Mouse (Mus musculus) left cerebral cortex, postnatal 10 days (tissue): ENCODE measurements at regions not wholly inside any gene's neighbourhood (a gene's known extent, or its start where the extent isn't known, plus 50 kb on each side); places are given as distances from the start of the nearest gene placed in this dataset.

Source experiments
- DNase-seq, 2 experiments: peaks; one replicate each; pipeline ENCODE4 v3.0.0; 2021 to 2022; ENCODE audit warnings: low spot score in 2 of 2, mixed read lengths in 1 of 2; ENCODE audit errors: extremely low spot score in 1 of 2
- intact Hi-C: fragments of 180-260 bp; cut with DNase I; formaldehyde crosslinking; loops from one replicate; pipeline ENCODE4 v1.15.1; 2025

GRCm38 (mm10) chr5:73854025-73854773 lies 203.0 kb downstream of the Spata18 start:
- intact Hi-C loops = loop anchor here (2.0 to 10.0 kb wide), 3 partner anchors 169 to 1299 kb away; partner anchors contain the start of gene Pdgfra
- peak; percentile 82 to 85 for DNase-seq

- intact Hi-C loops = loop anchor here (2.0 to 10.0 kb wide), 3 partner anchors 170 to 1298 kb away; partner anchors contain the start of gene Pdgfra
- peak in 1 of 2 experiments; percentile 42 for DNase-seq
These were observed 203.7 kb downstream of the Spata18 start for GRCm38 (mm10) chr5:73854774-73855371.

- intact Hi-C loops = loop anchor here (10.0 kb wide), 1 partner anchor 175 kb away; no protein-coding TSS in a partner anchor
- DNase-seq = no peak
These were observed 208.1 kb downstream of the Spata18 start for GRCm38 (mm10) chr5:73859320-73859719.

DNA sequence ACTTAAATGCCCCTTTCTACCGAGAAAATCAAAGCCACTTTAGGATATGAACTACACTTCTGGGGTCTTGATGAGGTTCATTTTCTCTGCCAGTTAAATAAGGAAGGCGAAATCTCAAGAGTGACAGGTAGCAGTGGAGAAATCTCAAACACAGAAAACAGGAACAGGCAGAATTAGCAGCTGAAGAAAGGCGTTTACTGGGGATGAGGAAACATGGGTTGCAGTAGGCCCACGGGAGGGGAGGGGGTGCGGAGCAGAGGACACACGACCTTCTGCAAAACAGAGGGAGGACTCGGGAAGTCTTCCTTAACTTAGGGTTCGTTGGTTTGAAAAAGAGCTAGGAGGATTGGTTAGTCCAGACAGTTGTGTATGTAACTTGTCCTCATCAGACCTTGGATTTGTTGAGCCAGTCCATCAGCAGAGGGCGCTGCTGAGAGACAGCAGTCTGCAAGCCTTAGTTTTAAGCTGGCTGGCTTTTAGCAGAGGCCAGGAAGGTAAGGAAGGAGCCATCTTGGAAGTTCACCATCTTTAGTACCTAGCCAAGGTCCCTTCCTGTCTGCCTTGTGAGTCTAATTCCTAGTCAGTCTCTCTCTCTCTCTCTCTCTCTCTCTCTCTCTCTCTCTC lies 204.0 kb downstream of the Usp46 start:
- intact Hi-C loops = no loop called here
- DNase-seq = peak; percentile 41 to 78

GRCm38 (mm10) chr5:73872641-73873421 lies 195.4 kb downstream of the Usp46 start:
- intact Hi-C loops = loop anchor here (10.0 kb wide), 1 partner anchor 202 kb away; no protein-coding TSS in a partner anchor
- DNase-seq = no peak

GRCm38 (mm10) chr5:73874770-73875169 lies 193.5 kb downstream of the Usp46 start:
- intact Hi-C loops = loop anchor here (10.0 kb wide), 1 partner anchor 200 kb away; no protein-coding TSS in a partner anchor

DNA sequence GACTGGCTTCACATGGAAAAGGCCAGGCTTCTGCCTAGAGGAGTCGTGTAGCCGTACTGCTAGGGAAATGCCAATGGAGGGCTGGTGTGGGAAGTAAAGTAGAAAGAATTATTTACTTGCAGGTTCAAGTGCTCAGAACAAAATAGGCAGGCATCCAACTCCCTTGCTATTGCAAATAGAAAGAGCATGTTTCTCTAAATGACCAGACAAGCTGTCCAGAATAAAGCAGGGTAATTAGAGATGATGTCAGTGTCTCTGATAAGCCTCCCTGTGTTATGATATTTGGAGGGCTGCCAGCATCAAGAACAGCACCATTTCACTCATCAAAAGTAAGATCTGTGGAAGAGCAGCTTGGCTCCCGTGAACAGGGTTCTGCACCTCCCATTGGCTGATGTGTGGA lies 192.4 kb downstream of the Usp46 start:
- intact Hi-C loops = loop anchor here (10.0 kb wide), 1 partner anchor 199 kb away; no protein-coding TSS in a partner anchor
- no peak for DNase-seq

More at GRCm38 (mm10) chr5:73874770-73875169, 193.5 kb downstream of the Usp46 start:
- DNase-seq = no peak

DNA sequence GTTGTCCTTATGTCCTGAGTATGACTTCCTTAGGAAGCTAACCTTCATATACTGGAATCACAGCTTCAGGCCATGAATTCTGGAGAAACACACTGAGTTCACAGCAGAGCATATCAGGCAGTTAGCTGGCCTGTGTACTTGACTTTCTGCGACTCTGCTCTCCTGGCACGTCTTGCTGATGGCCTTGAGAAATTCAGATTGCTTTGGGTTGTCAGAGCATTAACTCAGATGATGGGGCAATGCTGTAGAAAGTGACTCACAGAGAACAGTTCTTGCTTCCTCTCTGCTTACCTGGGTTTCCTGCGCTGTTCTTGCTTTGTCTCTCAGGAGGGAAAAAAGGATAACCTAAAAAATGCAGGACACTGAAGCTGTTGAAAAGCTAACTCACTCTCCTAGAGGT lies 187.3 kb downstream of the Usp46 start:
- no peak for DNase-seq

DNA sequence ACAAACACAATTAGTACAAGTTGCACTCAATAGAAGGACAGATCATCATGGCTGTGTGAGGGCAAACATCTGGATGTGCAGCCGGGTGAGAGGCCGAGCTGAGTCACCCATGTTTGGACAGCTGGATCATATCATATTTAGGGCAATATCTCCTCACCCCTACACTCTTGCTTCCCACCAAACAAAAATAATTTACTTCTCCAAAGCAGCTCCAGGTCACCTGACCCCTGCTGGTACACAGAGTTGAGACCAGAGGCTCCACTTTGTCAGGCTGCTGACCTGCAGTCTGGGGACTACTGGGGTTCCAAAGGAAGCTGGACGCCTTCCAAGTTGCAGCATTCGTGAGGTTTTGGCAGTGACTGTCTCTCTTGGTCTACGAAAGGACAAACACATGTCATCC lies 186.3 kb downstream of the Usp46 start:
- intact Hi-C loops = no loop called here
- peak in 1 of 2 experiments; percentile 72 for DNase-seq

More for the DNA sequence above, 187.3 kb downstream of the Usp46 start:
- intact Hi-C loops = no loop called here

- intact Hi-C loops = no loop called here
- DNase-seq = no peak
These were observed 183.2 kb downstream of the Usp46 start for GRCm38 (mm10) chr5:73884998-73885397.

GRCm38 (mm10) chr5:73885691-73886090 lies 182.5 kb downstream of the Usp46 start:
- intact Hi-C loops = no loop called here

GRCm38 (mm10) chr5:73887306-73887958 lies 180.8 kb downstream of the Usp46 start:
- peak in 1 of 2 experiments; percentile 26 for DNase-seq
- intact Hi-C loops = no loop called here

More at GRCm38 (mm10) chr5:73885691-73886090, 182.5 kb downstream of the Usp46 start:
- DNase-seq = no peak

- intact Hi-C loops = no loop called here
- no peak for DNase-seq
These were observed 179.8 kb downstream of the Usp46 start for GRCm38 (mm10) chr5:73888391-73888790.

DNA sequence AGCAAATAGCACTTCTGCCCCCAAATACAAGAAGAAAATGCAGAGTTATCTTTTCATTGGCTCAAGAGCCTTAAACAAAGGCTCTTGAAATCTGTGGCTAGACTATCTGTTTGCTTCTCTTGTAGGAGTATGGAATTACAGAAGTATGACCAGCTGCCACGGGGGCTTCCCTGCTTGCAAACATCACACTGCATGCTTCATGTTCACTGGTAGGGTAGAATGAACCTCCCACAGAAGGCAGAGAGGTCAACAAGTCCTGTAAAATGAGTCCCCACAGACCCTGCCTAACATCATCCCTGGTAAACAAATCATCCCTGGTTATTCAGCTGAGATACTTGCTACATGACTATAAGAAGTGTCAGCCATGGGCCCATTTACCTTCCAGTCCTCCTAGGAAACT lies 178.9 kb downstream of the Usp46 start:
- intact Hi-C loops = no loop called here
- DNase-seq = no peak

GRCm38 (mm10) chr5:73890942-73891341 lies 177.3 kb downstream of the Usp46 start:
- intact Hi-C loops = no loop called here
- no peak for DNase-seq

DNA sequence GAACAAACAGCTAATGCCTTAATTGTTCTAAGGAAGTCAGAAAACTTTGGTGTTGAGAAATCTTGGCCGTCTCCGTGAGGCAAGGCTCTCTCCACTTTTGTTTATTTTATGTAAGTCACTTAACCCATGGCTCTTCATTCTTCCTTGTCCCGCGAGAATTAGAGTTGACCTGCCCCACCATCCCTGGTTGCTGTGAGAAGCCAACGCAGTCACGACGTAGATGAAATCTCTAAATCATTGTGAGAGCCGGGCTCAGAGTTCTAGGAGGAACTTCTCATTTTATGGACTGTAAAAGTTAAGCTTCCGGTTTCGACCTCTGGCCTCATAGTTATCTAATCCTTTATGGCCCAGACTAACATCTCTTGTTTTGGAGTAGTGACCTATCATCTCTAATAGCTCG lies 176.6 kb downstream of the Usp46 start:
- intact Hi-C loops = no loop called here
- no peak for DNase-seq

DNA sequence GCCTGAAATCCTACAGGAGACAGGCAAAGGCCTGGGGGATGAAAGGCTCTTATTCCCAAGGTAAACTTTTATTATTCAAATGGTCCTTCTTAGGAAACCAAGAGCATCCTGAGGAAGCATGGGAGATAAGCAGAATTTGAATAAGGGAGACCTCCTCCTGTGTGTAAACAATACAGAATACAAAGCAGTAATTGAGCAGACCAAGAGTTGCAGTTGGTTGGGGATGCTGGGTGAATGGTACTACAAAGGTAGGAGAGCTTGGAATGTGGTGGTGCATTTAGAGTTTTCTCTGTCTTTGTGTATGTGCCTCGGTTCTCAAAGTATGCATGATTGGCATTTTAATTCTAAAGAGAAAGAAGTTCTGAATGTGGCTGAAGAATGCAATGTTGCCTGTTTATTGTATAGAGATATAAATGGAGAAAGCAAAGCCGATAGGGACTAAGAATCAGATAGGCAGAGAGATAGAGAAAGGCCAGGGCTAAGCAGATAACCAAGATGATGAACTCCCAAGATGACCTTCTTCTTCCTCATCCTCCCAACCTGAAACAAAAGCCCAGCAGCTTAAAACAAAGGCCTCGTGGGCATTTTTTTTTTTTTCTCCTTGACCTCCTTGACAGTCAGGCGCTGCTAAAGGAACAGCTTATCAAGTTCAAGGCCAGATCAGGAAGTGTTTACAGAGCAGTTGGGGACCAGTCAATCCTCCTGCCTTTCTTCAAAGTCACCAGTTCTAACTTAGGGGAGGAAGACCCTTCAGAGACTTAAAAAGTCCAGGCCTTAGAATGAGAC lies 175.6 kb downstream of the Usp46 start:
- intact Hi-C loops = no loop called here
- DNase-seq = no peak

DNA sequence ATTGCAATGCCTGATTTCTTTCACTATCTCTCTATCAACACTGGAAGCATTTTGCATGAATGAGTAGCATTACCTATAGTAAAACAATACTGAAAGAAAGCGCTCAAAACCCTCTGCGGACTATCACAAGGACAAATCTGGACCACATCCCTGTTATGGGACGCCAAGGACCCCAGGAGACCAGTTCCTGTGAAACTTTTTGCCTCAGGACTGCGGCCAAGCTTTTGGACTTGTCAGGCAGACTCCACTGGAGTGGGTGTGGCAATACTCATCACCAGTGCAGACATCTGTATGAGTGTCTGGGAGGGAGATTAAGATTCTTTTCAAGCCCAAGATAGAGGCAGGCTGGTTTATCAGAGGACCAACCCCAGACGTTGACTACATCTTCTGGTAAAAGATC lies 173.0 kb downstream of the Usp46 start:
- DNase-seq = no peak
- intact Hi-C loops = no loop called here
